Mouse (Mus musculus) spleen, adult 18-20 months (tissue): Measurements from ENCODE around the gene Snx19.
A peak's percentile ranks its signal among the peaks of the same experiment; 100 is the strongest.

Source experiments
- DNase-seq, 2 experiments: peaks; one replicate each; pipeline ENCODE4 v3.0.0; 2022; ENCODE audit warnings: mixed read lengths in 2 of 2

Gene Snx19

GRCm38 (mm10) chr9:30426882-30427632 lies at the start of gene Snx19:
Gene Snx19, plus strand, starts transcription at chr9:30427108.
- DNase-seq: peak; percentile 81 to 95

GRCm38 (mm10) chr9:30400771-30401170 lies 26.1 kb upstream of the Snx19 start:
- no peak for DNase-seq

- DNase-seq: no peak
These were observed 4.0 kb upstream of the Snx19 start for GRCm38 (mm10) chr9:30422940-30423339.

DNA sequence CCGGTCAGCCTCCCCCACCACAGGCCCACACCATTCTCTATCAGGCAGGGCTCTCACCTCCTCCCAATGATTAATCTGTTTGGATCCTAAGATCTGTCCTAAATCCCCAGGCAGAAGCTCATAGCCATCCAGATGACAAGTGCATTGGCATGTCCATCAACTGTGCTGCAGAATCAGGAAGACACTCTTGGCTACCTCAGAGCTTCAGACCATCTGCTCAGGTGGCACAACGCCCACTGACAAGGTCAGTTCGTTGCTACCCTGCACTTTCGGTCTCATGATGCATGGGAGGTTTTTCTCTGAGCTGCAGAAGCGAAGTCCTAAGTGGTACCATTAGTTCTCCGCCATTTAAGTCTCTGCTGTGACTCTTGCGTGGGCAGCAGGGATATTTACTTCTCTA lies 1.7 kb upstream of the Snx19 start:
- no peak for DNase-seq

DNA sequence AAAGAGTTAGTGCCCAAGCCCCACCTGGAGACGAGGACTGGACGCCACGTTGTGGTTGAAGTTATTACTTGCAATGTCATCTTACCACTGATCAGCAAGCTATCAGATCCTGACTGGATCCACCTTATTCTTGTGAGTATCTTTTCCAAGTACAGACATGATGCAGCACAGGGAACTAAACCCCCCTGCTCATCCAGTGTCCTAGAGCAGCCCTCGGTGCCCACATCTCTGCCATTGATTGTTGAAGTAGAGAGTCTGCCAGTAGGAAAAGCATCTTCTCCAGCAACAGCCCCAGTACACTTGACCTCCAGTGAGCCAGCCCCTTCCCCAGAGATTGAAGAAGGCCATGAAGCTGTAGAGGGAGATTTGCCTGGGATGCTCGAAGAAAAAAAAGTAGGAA lies 1.3 kb downstream of the Snx19 start:
- DNase-seq: no peak

- no peak for DNase-seq
These were observed 3.5 kb downstream of the Snx19 start for GRCm38 (mm10) chr9:30430447-30430846.

GRCm38 (mm10) chr9:30431909-30432308 lies 5.0 kb downstream of the Snx19 start:
- no peak for DNase-seq

- DNase-seq: no peak
These were observed 7.0 kb downstream of the Snx19 start for GRCm38 (mm10) chr9:30433914-30434313.

- DNase-seq: no peak
These were observed 9.1 kb downstream of the Snx19 start for GRCm38 (mm10) chr9:30435902-30436585.

- DNase-seq: peak in 1 of 2 experiments; percentile 14
These were observed 11.6 kb downstream of the Snx19 start for GRCm38 (mm10) chr9:30438505-30438904.

DNA sequence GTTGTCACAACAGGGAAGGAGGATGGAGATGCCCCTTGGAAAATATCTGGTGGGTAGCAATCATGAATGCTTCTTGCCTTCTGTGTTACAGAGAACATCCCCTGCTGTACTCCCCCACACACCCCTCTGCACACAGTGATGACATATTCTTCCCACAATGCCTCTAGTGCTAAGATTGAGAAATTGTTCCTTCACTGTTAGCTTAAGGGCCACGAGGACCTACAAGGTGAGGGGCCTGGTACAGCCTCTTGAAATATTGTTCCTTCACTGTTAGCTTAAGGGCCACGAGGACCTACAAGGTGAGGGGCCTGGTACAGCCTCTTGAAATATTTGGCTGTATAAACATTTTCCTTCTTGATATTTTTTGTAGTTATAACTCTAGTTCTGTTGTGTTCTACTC lies 14.9 kb downstream of the Snx19 start:
- DNase-seq: no peak

GRCm38 (mm10) chr9:30445232-30446085 lies 18.6 kb downstream of the Snx19 start:
- no peak for DNase-seq

DNA sequence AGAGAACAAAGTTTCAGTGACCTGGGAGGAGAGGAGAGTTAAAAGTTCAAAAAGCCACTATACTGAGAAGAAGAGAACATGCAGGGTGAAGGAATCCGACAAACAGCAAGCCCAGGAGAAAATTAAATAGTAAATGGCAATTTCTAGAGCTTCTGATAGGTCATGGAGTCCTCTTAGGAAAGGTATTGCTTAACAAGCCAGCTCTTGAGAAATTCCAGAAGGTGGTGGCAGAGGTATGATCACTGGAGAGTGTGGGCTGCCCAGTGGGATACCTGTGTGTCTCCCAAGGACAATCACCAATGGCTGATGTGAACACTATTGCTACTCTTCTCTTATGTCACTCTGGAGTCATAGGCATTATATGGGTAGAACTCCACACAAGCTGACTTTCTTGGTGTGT lies 19.2 kb downstream of the Snx19 start:
- no peak for DNase-seq

- no peak for DNase-seq
These were observed 21.6 kb downstream of the Snx19 start for GRCm38 (mm10) chr9:30448459-30448858.

DNA sequence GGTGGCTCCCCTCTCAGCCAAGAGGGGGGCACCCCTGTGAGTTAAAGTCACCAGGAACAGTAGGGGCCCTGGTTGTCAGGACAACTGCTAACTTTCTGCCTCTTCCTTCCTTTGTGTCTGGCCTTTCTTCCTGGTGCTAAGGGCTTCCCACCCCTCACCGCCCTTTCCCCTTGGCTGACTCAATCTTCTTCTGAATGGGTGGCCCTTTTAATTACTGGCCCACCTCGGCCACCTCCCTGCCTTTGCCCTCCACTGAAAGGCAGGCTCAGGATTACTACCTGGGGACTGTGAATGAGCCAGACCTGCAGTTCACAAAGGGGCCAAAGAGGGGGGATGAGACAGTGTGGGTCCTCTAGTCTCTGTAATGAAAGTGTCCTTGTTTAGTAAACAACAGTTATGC lies 23.0 kb downstream of the Snx19 start:
- no peak for DNase-seq

DNA sequence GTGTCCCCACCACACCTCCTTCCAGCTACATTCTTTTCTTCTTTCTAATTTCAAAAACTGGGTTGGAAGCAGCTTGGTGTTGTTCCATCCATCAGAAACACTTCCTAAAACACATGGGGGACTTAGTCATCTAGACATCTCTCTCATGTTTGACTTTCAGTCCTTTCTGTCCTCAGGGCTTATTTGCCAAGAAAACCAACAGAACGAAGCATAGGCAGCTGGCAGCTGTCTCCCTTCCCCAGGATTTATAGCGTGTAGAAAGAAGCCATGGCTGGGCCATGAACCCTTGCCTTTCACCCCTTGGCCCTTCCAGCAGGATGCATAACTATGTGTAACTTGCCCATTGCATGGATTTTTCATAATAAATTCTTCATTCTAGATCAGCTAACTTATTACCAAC lies 23.9 kb downstream of the Snx19 start:
- no peak for DNase-seq

DNA sequence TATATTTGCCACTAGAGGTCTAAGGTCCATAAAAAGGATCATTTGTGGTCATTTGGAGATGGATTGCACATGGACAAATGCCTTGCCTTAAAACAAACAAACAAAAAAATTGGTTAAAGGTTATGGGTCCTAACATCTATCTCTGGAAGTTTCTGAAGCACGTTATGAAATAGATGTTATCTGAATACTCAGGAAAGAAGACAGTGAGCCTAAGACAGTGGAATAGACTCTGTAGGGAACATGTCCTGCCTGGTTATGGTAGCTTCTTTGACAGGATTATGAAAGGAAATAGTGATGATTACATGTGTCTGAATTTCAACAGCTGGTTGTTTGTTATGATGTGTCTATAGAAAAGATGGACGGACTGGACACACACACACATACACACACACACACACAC lies 27.6 kb downstream of the Snx19 start:
- no peak for DNase-seq

DNA sequence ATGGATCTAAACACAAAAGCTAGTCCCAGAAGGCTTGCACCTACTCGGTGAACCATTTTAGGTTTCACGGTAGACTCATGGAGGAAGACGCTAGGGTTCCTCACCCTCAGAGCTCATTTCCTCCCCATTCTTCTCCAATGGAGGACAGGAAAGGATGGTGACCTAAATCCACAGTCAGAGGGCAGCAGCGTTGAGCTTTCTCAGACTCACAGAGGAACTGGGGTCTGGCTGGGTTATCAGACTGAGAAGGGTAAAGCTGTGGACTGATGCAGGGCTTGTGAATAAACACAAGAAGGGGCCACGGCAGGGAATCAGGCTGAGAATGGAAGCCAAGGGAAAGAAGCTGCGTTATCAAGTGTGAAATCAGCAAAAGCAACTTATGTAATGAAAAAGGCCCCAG lies 29.3 kb downstream of the Snx19 start:
- no peak for DNase-seq

DNA sequence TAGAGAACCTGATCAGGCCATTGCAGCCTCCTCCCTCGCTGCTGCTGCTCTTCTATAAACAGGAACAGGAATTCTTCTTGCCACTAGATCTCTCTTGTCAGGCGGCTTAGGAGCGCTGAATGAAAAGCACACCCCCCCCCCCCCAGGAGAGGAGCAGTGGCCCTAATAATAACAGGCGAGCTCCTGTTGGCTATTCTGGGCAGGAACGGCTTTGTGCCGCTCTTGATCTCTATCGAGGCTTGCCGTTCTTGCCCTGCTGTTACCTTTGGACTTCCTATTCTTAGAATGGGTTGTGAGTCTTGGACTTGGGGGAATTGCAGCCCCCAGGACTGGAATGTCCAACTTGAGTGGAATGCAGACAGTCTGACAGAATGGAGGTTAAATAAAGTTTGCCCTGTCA lies 33.6 kb downstream of the Snx19 start:
- no peak for DNase-seq

- DNase-seq: no peak
These were observed 37.8 kb downstream of the Snx19 start for GRCm38 (mm10) chr9:30464661-30465060.

DNA sequence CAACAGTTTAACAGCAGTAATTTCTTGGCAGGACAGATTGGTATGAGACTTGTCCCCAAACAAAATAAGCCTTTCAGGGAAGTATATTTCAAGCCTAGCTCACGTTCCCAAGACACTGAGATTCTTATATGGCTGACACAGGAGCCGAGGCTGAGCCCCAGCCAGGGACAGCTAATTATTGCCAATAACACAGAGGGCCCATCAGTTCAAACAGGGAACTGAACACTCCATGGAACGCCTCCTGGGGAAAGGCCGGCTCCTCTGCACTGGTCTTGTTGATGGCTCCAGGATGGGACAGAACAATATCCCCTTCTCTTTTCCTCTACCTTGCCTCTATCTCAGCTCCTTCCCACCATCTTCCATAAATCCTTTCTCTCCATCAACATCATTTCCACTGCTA lies 53.1 kb downstream of the Snx19 start:
- no peak for DNase-seq

GRCm38 (mm10) chr9:30480464-30480863 lies 53.6 kb downstream of the Snx19 start:
- peak; percentile 58 to 80 for DNase-seq

DNA sequence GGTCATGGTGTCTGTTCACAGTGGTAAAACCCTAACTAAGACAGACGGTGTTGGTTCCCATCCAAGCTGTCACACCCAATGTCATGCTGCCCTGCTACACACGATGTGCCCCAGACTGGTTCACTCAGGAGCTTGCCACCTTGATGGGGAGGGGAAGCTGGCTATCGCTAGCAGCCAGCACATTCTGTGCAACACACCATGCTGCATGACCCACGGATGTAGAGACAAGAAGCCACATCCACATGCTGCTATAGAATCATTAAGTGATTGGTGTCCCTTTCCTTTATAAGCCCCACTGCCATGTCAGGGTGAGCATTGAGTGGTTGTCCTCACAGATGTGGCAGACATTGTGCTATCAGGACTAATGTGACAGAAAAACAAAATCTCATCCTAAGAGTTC lies 55.2 kb downstream of the Snx19 start:
- DNase-seq: no peak

- no peak for DNase-seq
These were observed 57.3 kb downstream of the Snx19 start for GRCm38 (mm10) chr9:30484183-30484582.
